8 mouse cellular contexts compared by ENCODE assay signal in the genomic region with DNA sequence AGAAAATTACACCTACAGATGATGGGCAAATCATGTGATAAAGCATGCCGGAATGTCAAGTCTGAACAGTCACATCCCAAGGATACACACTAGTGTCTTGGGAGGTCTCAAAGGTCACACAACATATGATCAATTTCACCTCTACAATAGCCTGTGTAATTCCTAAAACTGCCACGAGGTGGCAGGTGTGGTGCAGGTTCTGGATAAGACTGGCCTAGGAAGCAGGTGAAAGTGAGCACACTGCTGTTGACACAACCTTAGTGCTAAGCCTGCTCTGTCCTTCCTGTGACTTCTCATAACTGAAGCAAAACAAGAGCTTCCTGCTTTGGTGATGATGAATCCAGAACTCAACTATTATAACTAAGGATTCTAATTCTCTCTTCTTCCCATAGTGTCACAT.
A peak's percentile ranks its signal among the peaks of the same experiment; 100 is the strongest.
DNase-seq lines count a peak whose midpoint lies in the region; ATAC-seq lines count a peak whose summit lies in the region.

No protein-coding gene starts in this region.

- peak; percentile 49 for ATAC-seq in forebrain, embryonic 11.5 days (replicated peaks; ENCODE audit: low FRiP score)
- peak; percentile 63 for ATAC-seq in hindbrain, embryonic 15.5 days (ENCODE audit: low FRiP score, low read depth)

- H3K4me3 ChIP-seq in forebrain, embryonic 11.5 days (ENCODE audit: low read depth, low read length), result no peak overlapping the region
- H3K4me3 ChIP-seq in hindbrain, embryonic 15.5 days, result no peak overlapping the region

- 39% methylated on average over 2 of the region's 2 CpGs for WGBS in forebrain, embryonic 11.5 days
- 39% methylated on average over 2 of the region's 2 CpGs for WGBS in hindbrain, embryonic 15.5 days

- no peaks in the 10 kb centered on the region for H3K27me3 ChIP-seq in forebrain, embryonic 11.5 days (ENCODE audit: control insufficient read depth, insufficient read depth, low read length)
- no peaks in the 10 kb centered on the region for H3K27me3 ChIP-seq in hindbrain, embryonic 15.5 days

- H3K9ac ChIP-seq in forebrain, embryonic 11.5 days (ENCODE audit: low read length), result no peak overlapping the region
- H3K9ac ChIP-seq in hindbrain, embryonic 15.5 days, result no peak overlapping the region

- peaks cover 2% of the 10 kb centered on the region; the same call in 1 of the 2 replicates for H3K4me1 ChIP-seq in forebrain, embryonic 11.5 days (replicated peaks; ENCODE audit: control insufficient read depth, insufficient read depth, low read length)
- peaks cover 12% of the 10 kb centered on the region; the same call in 1 of the 2 replicates for H3K4me1 ChIP-seq in hindbrain, embryonic 15.5 days (replicated peaks)

- no peaks in the 10 kb centered on the region for H3K9me3 ChIP-seq in forebrain, embryonic 11.5 days (ENCODE audit: control insufficient read depth, low read length)
- no peaks in the 10 kb centered on the region for H3K9me3 ChIP-seq in hindbrain, embryonic 15.5 days

- peak; percentile 76 for DNase-seq in gastrocnemius, adult 18-20 months (ENCODE audit: low spot score)
- DNase-seq in gastrocnemius, postnatal 25 days, result no peak
- peak; percentile 73 for DNase-seq in c-Kit-positive CD71-positive TER-119-negative erythroid progenitor cells, embryonic 14.5 days (ENCODE audit: low read depth)
- peak; percentile 72 for DNase-seq in forebrain, embryonic 11.5 days (ENCODE audit: low spot score)
- DNase-seq in layer of hippocampus, postnatal 25 days (ENCODE audit: extremely low spot score in 1 of 2, low spot score in 1 of 2), result peak; percentile 59 to 82
- peak; percentile 89 for DNase-seq in lung, postnatal 36 days
- DNase-seq in right cerebral cortex, postnatal 10 days (ENCODE audit: low spot score in 2 of 2), result peak; percentile 59 to 69

- H3K27ac ChIP-seq in forebrain, embryonic 11.5 days (ENCODE audit: low read depth, low read length), result no peak overlapping the region
- H3K27ac ChIP-seq in hindbrain, embryonic 15.5 days (replicated peaks), result no peak overlapping the region

- no peaks in the 10 kb centered on the region for H3K36me3 ChIP-seq in forebrain, embryonic 11.5 days (ENCODE audit: control insufficient read depth, insufficient read depth, low read length)
- H3K36me3 ChIP-seq in hindbrain, embryonic 15.5 days, result no peaks in the 10 kb centered on the region

- H3K4me2 ChIP-seq in forebrain, embryonic 11.5 days (ENCODE audit: low read depth, low read length, severe bottlenecking), result no peak overlapping the region
- no peak overlapping the region for H3K4me2 ChIP-seq in hindbrain, embryonic 15.5 days
